Mouse (Mus musculus) B cell, adult (primary cell): ENCODE results near the gene Pygo2. TPM values are rescaled to one million over a fixed set of nuclear protein-coding genes. Genes with fewer than 3 reads are reported as not detected.

Source experiments
- total RNA-seq: library from RNA; stranded (reverse); gene quantifications from 4 replicates; pipeline ENCODE4 v1.2.4, GENCODE M21; 2023; ENCODE audit not compliant: inconsistent age

Pygo2 gene
- 34.3 to 43.6 TPM (median 35.5 TPM) in 4 replicates for total RNA-seq

GRCm38 (mm10) chr3:89430171-89431159 is at the start of gene Pygo2:
Gene Pygo2, plus strand, starts transcription at chr3:89430214.

DNA sequence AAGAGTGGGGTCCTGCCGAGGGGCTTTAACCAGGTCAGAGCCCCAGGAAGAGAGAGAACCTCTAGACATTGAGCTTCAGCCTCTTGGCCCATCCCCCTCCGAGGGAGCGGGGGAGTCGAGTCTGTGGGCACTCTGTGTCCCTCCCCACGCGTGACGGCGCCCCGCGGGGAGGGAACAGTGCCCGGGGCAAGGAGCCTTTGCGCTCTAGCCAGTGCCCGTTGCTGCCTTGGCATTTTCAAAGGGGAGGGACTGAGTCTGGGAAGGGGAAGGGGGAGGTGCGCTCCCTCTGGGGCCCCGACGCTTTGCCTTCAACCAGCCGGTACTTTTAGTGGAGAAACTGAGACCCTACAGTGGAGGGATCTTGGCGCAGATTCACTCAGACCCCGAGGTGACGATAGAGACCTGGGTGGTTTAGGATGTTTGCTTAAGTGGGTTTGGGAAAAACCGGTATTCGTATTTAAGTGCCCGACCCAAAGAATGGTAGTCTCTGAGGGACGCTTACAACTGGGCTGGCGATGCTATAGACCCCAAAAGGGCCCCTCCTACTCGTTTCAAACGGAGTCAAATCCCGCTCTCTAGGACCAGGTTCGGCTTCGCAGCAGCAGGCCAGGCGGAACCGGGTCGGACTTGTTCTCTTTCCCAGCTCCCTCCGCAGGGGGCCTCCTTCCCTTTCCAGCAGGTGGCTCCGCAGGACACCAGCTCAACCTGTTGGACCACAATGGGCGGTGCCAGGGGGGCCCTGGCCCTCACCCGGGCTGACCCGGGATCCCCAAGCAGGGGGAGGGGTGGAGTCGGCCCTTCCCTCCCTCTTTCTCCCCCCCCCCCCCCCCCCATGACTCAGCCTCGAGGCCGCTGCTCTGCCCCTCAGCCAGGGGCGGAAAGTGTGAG is 35.8 kb upstream of the Pygo2 start, which contains the start of gene Zbtb7b:
Zbtb7b (minus strand) TSS at position 771 of the 888 bp plus-strand sequence.

DNA sequence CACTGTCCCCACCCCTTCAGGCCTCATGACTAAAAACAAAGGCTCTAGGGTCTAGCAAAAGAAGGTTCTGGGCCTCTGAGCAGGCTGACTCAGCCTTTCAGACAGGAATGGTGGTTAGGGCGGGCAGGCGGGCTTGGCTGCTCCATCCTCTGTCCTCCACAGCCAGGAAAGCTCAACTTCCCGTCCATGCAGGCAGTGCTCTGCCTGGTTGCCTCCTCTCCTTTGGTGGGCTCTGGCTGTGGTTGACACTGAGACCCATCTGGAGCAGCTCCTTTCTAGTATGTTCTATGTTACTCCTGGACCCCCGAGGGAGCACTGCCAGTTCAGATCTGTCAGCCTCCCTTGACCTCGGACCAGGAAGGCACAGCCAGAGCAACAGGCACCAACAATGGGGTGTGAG is 27.3 kb upstream of the Pygo2 start, which contains the start of gene Lenep:
Lenep (minus strand) TSS at position 101 of the 400 bp plus-strand sequence.

GRCm38 (mm10) chr3:89411490-89412393 is 18.3 kb upstream of the Pygo2 start, which contains the start of gene Flad1:
Gene Flad1, minus strand, starts transcription at chr3:89411870.

DNA sequence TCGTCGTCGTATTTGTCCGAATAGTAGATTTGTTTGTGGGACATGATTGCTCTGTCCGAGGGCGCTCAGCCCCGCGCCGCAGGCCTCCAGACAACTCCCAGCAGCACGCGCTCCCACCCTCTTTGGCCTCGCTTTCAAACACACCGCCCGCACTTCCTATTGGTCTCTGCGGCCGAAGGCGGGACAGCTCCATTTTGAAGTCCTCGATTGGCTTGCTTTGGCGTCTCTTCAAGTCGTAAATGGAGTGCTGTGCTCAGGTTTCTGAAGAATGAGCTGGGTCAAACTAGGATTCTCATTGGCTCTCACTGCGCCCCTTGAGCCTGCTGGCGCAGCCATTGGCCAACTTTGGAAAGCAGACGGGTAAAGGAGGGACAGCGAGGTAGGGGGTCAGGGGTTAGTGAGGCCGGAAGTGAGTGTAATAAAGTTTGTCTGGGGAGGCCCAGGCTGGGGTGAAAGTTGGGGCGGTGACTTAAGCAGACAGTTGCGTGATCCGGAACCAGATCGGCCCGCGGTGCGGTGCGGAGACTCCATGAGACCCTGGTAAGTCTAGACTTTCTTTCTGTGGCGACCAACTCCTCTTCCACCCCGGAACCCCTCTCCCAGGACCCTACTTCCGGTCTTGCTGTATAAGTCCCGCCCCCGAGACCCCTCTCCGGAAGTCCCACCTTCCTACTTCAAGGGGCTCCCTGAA is 11.7 kb upstream of the Pygo2 start, which contains the start of the genes Cks1b and Shc1:
Cks1b (minus strand) TSS at position 214 of the 691 bp plus-strand sequence.
Shc1 (plus strand) TSS at position 274 of the 691 bp plus-strand sequence.

DNA sequence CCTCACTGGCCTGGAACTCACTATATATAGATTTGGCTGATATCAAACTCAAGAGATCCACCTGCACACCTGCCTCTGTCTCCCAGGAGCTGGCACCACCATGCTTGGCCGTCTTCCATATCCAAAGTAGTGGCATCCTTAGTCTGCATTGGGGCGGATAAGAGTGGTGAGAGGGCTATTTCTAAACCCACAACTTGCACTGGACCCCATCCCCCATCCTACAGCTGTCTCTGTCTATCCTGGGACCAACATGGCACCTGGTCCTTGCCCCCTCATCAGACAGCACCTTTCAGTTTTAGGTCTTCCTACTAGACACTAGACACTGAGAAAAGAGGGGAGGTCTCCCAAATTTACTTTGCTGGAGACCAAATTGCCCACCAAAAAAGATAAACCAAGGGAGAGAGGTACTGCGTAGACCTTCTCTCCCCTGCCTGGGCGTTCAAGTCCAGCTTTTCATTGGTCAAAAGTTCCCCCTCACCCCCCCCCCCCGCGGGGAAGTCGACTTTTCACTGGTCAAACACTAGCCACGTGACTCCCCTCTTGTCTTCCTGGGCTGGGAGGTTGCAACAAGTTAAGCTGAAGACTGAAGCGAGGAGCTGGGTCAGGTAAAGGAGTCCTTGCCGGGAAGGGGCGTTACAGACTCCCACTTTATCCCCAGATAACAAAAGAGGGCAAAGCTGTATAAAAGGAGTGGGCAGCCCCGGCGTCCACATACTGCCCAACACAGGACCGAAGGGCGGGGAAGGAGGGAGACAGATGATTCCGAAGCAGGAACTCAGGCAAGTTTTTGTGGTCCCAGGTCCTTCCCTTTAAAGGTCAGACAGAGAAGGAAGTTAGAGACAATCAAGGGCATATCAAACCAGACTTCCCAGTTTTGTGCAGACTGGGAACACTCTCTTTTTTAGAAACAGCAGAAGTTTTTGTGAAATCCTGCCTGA is 6.4 kb downstream of the Pygo2 start, which contains the start of gene Pbxip1:
Pbxip1 (plus strand) TSS at position 531 of the 938 bp plus-strand sequence.

GRCm38 (mm10) chr3:89454401-89455177 is 24.6 kb downstream of the Pygo2 start, which contains the start of gene Pmvk:
Gene Pmvk, plus strand, starts transcription at chr3:89454541.

Other genes starting within 250 kb of the Pygo2 start
- 14.0 to 22.6 TPM (median 17.1 TPM) in 4 replicates for gene Fam189b, start 247.1 kb upstream of the Pygo2 start, total RNA-seq
- gene Gba, start 227.3 kb upstream of the Pygo2 start, total RNA-seq = 87.6 to 95.2 TPM (median 90.4 TPM) in 4 replicates
- gene Thbs3, start 215.0 kb upstream of the Pygo2 start, total RNA-seq = 7.6 to 14.7 TPM (median 8.8 TPM) in 4 replicates
- gene Mtx1, start 203.1 kb upstream of the Pygo2 start, total RNA-seq = 208 to 228 TPM (median 213 TPM) in 4 replicates
- 0.80 to 2.1 TPM (median 1.1 TPM) in 4 replicates for gene Muc1, start 201.2 kb upstream of the Pygo2 start, total RNA-seq
- 92.4 to 106 TPM (median 94.3 TPM) in 4 replicates for gene Krtcap2, start 184.2 kb upstream of the Pygo2 start, total RNA-seq
- 2.8 to 4.4 TPM (median 3.4 TPM) in 4 replicates for gene Trim46, start 183.9 kb upstream of the Pygo2 start, total RNA-seq
- 63.2 to 86.3 TPM (median 79.6 TPM) in 4 replicates for gene Dpm3, start 170.9 kb upstream of the Pygo2 start, total RNA-seq
- 136 to 155 TPM (median 153 TPM) in 4 replicates for gene Slc50a1, start 159.6 kb upstream of the Pygo2 start, total RNA-seq
- 0.48 to 1.5 TPM (median 0.78 TPM) in 4 replicates for gene Efna1, start 149.1 kb upstream of the Pygo2 start, total RNA-seq
- not detected in 4 replicates for gene Efna3, start 107.2 kb upstream of the Pygo2 start, total RNA-seq
- not detected in 4 replicates for gene Efna4, start 92.2 kb upstream of the Pygo2 start, total RNA-seq
- 4.5 to 7.9 TPM (median 5.5 TPM) in 4 replicates for gene Adam15, start 80.2 kb upstream of the Pygo2 start, total RNA-seq
- not detected in 4 replicates for gene Dcst2, start 68.2 kb upstream of the Pygo2 start, total RNA-seq
- not detected in 4 replicates for gene Dcst1, start 65.0 kb upstream of the Pygo2 start, total RNA-seq
- 50.9 to 68.8 TPM (median 61.8 TPM) in 4 replicates for gene Zbtb7b, start 35.4 kb upstream of the Pygo2 start, total RNA-seq
- 1.3 TPM in 1 of 4 replicates, not detected in the others for gene Lenep, start 27.4 kb upstream of the Pygo2 start, total RNA-seq
- 40.2 to 51.7 TPM (median 45.4 TPM) in 4 replicates for gene Flad1, start 18.3 kb upstream of the Pygo2 start, total RNA-seq
- 2.9 to 5.9 TPM (median 4.7 TPM) in 4 replicates for gene Cks1b, start 11.8 kb upstream of the Pygo2 start, total RNA-seq
- gene Shc1, start 11.8 kb upstream of the Pygo2 start, total RNA-seq = 86.4 to 99.2 TPM (median 94.7 TPM) in 4 replicates
- 126 to 144 TPM (median 138 TPM) in 4 replicates for gene Pbxip1, start 6.5 kb downstream of the Pygo2 start, total RNA-seq
- gene Pmvk, start 24.3 kb downstream of the Pygo2 start, total RNA-seq = 15.8 to 18.6 TPM (median 16.8 TPM) in 4 replicates
- gene Kcnn3, start 90.0 kb downstream of the Pygo2 start, total RNA-seq = not detected in 4 replicates